Mouse (Mus musculus) heart, adult 18-20 months (tissue): ENCODE measurements around the gene Tenm4. TPM values are rescaled to one million over a fixed set of nuclear protein-coding genes. Genes with fewer than 3 reads are reported as not detected.

Experiments
- DNase-seq, 2 experiments: peaks; one replicate each; pipeline ENCODE4 v3.0.0; 2021 to 2022; ENCODE audit warnings: mixed read lengths in 1 of 2
- total RNA-seq, 2 experiments: library from RNA; stranded (reverse); gene quantifications; 2 replicates each; pipeline ENCODE4 v1.2.3; 2021

Gene Tenm4
- total RNA-seq, 2 experiments from 2014 or later = 1.2 to 2.2 TPM

DNA sequence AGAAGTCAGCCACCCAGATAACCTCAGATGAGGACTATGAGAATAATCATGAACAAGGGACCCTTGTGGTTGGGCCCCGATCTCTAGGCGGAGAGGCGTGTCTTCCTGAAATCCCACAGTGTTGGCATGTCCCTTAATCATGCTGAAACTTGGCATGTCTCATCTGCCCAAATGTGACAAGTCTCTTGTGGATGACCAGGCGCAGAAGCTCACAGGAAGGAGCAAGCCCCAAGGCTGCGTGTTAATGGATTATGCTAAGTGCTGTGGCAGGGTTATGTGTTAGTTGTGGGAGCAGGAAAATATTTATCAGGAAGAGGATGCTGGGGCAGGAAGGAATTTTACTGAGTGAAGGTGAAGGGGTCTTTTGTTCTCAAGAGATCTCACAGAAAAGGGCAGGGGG is 642.0 kb downstream of the Tenm4 start:
- DNase-seq = peak; percentile 17 to 38

- peak; percentile 80 to 85 for DNase-seq
These were observed 642.7 kb downstream of the Tenm4 start for GRCm38 (mm10) chr7:96813497-96814400.

DNA sequence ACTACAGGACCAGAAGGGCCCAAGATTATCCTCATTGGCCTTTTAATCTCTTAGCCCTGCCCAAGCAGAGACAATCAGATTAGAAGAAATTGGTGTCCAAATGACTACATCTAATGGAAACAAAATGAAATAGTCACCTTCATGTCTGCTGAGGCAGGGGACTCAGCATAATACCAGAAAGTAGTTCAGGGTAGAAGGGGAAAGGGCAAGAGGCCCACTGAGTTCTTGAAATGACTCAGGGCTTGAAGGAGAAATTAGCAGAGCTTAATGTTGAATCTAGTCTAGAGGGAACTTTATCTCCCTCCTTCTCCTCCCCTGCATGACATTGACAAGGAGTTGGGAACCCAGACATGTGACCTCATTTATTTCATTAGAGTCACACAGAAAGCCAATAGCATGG is 643.5 kb downstream of the Tenm4 start:
- DNase-seq = no peak

- DNase-seq = peak; percentile 35 to 55
These were observed 646.1 kb downstream of the Tenm4 start for GRCm38 (mm10) chr7:96817030-96817674.

DNA sequence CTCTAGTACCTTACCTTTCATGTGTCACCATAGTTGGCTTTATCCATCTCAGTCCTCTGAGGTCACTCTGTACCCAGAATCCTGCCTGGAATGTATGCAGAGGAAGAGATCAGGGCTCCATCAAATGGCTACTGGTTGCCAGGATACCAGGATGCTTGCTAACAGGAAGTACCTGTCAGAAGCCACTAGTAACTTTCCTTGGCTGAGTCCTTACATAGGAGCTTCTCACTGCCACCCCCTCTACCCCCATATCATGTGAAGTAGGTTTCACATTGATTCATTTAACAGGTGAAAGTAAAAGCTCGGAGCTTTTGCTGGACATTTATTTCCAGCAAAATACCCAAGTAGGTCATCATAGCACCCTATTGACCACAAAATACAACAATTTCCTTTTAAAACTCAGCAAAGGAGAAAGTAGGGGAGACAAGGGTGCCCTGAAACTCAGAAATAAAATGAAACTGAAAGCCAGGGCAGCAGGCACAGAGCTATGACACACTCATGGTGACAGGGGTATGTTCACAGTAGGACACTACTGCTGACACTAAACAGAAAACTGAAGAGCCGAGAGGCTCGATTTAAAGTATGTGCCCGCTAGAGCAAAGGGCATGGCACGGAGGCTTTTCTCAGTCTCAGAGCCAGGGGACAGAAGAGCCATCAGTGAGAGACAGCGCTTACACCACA is 647.3 kb downstream of the Tenm4 start:
- DNase-seq = no peak

GRCm38 (mm10) chr7:96819538-96819937 is 648.5 kb downstream of the Tenm4 start:
- DNase-seq = no peak

DNA sequence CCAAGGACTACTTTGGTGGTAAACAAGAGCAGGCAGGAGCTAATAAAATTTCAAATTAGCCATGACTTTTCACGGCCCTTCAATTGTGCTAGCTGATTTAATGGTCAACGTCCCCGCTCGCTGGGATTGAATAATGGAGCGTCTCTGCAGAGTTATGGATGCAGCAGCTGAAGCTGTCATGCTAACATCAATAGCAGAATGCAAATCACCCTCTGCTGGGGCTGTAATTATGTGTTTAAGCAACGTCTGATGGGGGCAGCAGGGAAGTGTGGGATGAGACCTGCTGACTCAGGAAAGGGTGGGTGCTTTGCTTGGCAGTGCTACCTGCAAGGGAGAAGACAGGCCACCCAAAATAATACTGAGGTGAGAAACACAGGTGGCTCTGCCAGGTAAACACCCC is 649.3 kb downstream of the Tenm4 start:
- no peak for DNase-seq

GRCm38 (mm10) chr7:96826101-96826500 is 655.1 kb downstream of the Tenm4 start:
- DNase-seq = no peak

DNA sequence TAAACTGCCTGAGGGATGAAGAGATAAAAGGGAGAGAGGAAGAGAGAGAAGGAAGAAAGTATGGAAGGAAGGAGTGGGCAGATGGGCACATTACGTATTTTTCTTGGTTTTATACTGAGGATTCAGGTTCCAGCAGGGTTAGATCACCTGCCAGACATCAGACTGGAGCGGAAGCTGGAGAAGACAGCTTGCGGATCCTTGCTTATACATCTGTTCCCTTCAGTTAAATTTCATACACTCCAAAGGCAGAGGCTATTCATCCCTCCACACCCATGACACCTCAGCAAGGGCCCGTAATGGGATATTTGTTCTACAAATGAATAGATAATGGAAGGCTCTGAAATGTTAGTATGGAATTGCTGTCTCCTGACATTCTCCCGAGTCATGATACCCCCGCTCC is 655.6 kb downstream of the Tenm4 start:
- no peak for DNase-seq

GRCm38 (mm10) chr7:96832551-96832950 is 661.5 kb downstream of the Tenm4 start:
- DNase-seq = peak; percentile 61 to 72

DNA sequence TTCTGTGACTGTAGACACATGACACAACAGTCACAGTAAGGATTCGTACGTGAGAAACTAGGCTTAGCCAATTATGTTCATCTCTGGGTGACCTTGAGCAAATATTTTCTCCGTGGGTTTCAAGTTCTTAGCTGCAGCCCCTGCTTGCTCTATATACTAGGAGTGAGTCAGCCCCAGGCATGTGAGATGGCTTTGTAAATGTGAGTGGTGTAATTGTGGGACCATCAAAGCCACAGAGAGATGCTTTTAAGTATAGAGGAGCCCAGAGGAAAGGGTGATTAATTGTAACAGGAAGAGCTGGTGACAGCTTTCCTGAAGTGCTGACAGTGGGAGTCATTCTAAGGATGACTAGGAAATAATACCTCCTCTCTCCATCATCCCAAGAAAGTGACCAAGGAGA is 662.0 kb downstream of the Tenm4 start:
- DNase-seq = no peak

DNA sequence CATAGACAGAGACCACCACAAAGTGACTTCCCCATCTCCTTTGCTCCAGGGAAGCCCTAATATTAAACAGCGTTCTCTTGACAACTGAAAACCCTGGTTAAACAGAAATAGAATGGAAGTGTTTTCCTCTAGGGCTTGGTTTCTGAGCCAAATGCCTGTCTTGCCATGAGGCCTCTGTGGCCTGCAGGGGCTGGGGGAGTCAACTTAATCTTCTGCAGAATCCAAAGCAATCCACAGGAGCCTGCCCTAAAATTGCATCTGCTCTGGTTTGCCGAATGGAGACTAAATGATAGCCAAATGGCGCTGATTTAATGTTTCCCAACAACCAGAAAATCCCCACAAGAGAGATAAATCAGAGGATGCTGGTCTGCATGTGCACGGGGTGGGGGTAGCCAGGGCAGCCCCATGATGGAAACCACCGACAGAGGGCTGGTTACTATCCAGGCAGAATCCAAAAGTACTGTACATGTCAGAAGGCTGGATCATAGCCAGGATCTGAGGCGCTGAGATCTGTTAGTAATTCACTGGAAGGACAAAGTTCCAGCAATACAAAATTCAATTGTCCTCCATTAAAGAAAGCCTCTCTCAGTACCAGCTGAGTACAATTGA is 663.7 kb downstream of the Tenm4 start:
- DNase-seq = peak; percentile 54 to 58

DNA sequence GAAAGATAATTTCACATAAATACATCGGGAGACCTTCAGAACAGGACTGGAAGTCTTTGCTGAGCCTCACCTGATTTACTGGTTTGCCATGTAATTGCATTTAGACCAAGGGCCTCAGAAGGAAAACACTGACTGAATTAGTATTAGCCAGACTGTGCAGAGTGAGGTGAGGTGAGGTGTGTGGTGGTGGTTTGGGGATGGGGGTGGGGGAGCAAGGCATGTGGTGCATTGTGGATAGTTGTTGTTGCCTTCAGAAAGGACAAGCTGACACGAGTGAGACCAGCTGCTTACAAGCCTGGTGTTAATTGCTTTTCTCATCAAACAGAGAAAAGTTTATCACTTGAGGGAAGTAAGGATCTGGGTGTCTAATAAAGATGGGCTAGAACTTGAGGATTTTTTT is 664.3 kb downstream of the Tenm4 start:
- no peak for DNase-seq

DNA sequence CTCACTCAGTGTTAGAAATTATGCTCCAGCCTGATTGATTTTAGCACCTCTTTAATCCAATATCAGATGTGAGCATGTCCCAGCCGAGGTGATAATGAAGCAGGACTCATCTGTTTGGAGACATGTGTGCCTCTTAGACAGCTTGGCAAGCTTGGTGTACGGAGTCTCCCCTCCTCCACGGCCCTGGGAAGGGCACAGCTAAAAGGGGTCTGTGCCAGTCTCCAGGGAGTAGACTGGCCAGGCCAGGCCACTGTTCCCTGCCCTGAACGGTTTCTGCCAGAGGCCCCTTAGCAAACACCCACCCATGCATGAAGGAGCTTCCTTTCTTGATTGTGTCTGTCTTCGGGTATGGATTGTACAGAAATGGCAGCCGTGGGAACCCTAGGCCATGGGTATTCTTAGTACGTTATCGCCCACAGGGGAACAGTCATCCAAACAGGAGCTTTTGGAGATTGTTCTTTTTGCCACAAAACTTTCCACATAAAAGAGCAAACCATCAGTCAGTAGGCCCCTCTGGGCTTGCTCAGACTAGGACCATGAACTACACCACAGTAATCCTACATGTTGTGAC is 667.3 kb downstream of the Tenm4 start:
- no peak for DNase-seq

DNA sequence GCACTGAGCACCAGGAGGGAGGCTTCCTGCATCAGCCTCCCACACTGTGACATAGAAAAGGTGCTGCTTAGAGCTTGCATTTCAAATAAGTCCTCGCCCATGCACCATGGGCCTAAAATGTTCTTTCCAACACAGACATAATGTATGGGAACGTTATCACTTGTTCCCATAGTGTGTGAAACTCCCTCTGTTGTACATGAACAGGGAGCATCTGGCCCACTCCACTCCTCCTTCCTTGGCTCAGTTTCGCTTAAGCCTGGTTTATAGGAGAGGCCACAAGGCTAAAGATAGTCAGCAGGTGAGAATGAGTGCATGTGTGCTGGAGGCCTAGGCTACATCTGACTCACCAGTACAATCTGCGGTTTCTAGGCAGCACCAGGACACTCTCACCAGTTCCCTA is 667.9 kb downstream of the Tenm4 start:
- no peak for DNase-seq

GRCm38 (mm10) chr7:96839586-96839985 is 668.5 kb downstream of the Tenm4 start:
- no peak for DNase-seq

- DNase-seq = no peak
These were observed 671.6 kb downstream of the Tenm4 start for GRCm38 (mm10) chr7:96842477-96843255.

DNA sequence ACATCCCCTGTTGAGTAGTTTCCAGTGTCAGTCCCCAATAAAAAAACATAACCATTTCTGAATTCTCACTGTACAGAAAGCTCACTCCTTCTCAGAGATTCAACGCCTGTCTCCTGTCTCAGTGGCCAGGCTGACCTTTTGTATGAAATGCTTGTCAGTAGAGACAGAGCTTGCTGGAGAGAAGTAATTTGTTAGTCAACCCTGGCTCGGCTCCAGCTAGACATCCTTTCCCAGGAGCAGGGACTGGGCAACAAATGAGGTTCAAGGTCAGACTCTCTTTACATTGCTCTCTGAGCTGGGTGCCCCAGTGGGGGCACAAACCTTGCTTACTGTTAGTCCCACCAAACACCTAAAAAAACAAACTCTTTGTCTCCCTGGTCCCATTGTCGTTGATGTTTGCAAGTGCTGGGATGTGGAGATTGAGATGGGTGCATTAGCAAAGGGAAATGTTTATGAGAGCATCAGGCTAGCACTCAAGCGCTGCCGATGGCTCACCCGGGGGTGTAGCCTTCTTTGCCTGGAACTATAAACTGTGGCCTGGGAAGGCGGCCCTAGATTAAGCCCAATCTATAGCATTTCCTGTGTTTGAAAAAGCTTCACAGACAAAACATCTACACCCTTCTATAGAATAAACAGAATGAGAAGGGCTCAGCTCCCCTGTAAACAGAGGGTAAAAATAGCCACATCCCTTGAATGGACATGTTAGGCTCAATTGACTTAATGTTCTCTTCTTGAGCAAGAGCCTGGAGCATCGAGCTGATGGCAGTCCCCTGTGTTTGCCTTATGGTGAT is 673.3 kb downstream of the Tenm4 start:
- DNase-seq = peak; percentile 8 to 10

DNA sequence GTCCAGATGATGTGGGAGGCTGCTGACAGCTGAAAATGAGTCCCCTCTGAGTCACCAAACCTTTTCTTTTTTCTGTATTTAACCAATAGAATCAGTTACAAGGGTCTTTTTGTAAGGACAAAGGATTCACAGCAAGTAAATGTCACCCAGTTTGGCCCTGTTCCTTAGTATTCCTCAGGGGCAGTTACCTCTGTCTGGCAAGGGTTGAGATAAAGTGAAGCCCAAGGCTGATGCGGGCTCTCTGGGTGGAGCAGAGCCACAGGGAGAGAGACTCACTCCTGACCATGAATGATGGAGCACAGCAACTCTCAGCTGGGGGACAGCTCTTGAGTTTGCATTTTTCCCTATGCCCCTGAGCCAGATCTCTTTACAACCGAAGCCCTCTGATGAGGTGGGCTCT is 681.7 kb downstream of the Tenm4 start:
- no peak for DNase-seq

- no peak for DNase-seq
These were observed 684.9 kb downstream of the Tenm4 start for GRCm38 (mm10) chr7:96855867-96856406.
